Mouse (Mus musculus) gastrocnemius, postnatal 25 days (tissue): ENCODE data around the gene 4833439L19Rik. TPM values are rescaled to one million over a fixed set of nuclear protein-coding genes. Genes with fewer than 3 reads are reported as not detected.
"Not testable (repeated sequence)": the region's sequence is repeated elsewhere in the genome, so short reads cannot be mapped to it uniquely, and the experiment has no call there.

Source experiments
- DNase-seq: peaks from one replicate; pipeline ENCODE4 v3.0.0; 2022
- long read RNA-seq, 2 experiments: library from polyadenylated mRNA; stranded (forward); transcript quantifications; one replicate each; pipeline ENCODE4 v2.0.0; 2021
- total RNA-seq, 2 experiments: library from RNA; stranded (reverse); gene quantifications; 1 replicate in 1 of 2; 2 replicates in 1 of 2; pipeline ENCODE4 v1.2.3; 2021

4833439L19Rik gene
- total RNA-seq, result 100 to 1,000 TPM; 145 to 160 TPM
- long read RNA-seq, experiment 1, transcript 4833439L19Rik-201 (9 exons, 2,727 nt), result minor isoform, 9 of 266 reads
- long read RNA-seq, experiment 1, transcript 4833439L19Rik-209 (5 exons, 946 nt), result major isoform, 23 of 266 reads
- long read RNA-seq, experiment 1, transcript 4833439L19Rik-208 (8 exons, 2,502 nt), result minor isoform, 6 of 266 reads
- long read RNA-seq, experiment 1, partial matches to known transcripts, result 36 of 266 reads
- long read RNA-seq, experiment 1, other reads (novel, unspliced or antisense), result 192 of 266 reads
- long read RNA-seq, experiment 2, transcript 4833439L19Rik-208 (8 exons, 2,502 nt), result minor isoform, 5 of 369 reads
- long read RNA-seq, experiment 2, transcript 4833439L19Rik-209 (5 exons, 946 nt), result minor isoform, 16 of 369 reads
- long read RNA-seq, experiment 2, transcript 4833439L19Rik-201 (9 exons, 2,727 nt), result major isoform, 41 of 369 reads
- long read RNA-seq, experiment 2, partial matches to known transcripts, result 57 of 369 reads
- long read RNA-seq, experiment 2, other reads (novel, unspliced or antisense), result 250 of 369 reads

DNA sequence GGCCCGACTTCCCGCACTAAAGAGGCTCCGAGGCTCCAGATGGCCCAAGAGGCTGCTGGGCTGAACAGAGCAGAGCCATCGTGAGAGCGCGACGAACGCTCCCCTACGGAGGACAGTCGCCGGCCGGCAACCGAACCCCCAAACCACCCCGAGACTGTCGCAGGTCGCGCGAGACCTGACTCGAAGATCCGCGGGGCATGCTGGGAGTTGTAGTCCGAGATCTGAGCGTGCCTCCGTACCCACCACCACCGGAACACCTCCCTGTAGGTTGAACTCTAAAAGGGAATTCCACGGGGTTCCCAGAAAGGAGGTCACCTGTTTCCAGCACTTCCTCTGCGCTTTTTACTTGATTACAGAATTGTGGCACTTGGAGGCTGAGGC lies at the start of gene 4833439L19Rik:
Gene 4833439L19Rik (minus strand): TSS at position 235 of the 381 bp plus-strand sequence.
- peak; percentile 90 for DNase-seq

DNA sequence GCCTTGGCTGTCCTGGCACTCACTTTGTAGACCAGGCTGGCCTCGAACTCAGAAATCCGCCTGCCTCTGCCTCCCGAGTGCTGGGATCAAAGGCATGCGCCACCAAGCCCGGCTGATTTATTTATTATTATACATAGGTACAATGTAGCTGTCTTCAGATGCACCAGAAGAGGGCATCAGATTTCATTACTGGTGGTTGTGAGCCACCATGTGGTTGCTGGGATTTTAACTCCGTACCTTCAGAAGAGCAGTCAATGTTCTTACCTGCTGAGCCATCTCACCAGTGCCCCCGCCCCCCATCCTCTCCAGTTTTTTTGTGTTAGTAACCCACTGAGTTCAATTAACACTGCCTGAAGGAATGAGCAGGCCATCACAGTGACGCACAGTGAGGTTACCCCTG lies 47.9 kb upstream of the 4833439L19Rik start:
- DNase-seq, result not testable (repeated sequence)

DNA sequence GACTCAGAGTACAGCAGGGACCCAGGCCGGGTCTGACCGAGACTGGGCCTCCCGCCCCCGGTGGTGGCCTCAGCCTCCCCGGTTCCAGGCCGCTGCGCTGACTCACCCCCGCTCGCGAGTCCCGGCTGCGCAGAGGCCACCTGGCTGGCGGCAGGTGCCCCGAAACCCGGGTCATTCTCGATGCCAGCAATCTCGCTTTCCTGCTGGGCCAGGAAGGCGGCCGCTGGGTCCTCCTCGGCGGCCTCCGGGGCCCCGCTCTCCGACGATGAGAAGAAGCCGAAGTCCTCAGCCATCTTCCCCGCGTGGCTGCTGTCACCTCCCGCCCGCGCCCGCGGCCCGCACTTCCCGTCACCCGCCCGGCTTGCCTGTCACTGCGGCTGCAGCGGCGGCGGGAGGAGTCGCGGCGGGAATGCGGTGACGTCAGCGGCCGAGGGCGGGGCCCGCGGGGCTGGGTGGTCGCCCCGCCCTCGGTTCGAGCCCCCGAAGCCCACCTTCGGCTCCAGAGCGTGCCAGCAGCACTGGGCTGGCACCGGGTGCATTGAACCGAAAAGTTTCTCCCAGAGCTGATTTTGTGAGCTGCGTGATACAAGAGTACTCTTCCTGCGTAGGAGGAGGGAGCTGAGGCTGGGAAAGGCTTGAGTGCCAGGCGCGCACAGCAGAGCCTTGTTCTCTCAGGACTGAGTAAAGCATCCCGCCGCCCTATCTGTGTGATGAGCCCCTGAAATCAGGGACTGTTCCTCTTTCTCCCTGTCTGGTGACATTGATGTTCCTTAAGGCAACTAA lies 45.9 kb upstream of the 4833439L19Rik start, which contains the start of gene Cltb:
Gene Cltb (minus strand): TSS at position 373 of the 783 bp plus-strand sequence.
- DNase-seq, result peak; percentile 85

DNA sequence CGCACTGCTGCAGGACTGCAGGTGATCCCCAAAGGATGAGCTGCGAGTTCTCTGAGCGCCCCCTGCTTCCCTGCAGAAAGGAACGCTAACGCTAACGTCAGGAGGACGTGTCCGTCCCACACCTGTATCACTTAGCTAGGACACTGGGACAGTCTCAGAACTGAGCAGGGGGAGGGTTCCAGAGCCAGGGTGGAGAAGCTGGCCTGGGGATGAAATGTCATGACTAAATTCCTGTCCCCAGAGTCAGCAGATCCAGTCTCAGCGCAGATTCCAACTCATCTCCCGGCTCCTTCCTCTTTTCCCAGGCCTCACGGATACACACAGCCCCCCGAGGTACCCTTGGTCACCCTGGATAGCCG lies 45.4 kb upstream of the 4833439L19Rik start:
- peak; percentile 31 for DNase-seq

DNA sequence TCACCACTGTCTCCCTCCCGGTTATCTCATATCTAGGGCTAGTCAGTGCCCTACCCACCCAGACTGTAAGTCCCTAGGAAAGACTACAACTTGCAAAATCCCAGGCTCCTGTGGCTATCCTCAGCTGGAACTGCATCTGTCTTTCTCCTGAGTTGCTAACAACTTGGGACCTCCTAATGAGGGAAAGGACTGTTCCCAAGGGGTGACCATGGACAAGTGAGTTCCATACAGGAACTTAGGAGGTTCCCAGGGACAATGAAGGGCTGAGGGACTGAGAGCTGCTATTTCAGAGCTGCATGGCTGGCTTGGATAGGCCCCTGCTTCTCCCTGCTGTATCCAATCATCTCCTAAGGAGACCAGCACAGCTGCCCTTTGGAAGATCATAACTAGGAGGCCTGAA lies 44.1 kb upstream of the 4833439L19Rik start:
- DNase-seq, result no peak

DNA sequence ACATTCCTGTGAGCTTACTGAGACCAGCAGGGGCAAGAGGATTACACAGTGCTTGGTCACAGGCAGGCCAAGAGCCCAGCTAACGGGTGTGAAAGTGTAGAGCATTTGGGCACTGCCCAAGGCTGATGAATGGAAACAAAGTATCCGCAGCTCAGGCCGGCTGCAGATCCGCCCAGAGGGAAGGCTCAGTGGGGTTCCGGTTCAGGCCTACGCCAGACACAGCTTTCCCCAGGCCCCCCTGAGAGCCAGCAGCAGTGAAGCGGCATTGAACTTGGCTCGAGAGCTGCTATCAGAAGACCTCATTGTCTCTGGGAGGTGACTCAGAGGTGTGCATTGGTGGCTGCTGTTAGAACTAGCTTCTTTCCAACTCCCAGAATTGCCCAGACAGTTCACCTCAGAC lies 43.4 kb upstream of the 4833439L19Rik start:
- peak; percentile 61 for DNase-seq

DNA sequence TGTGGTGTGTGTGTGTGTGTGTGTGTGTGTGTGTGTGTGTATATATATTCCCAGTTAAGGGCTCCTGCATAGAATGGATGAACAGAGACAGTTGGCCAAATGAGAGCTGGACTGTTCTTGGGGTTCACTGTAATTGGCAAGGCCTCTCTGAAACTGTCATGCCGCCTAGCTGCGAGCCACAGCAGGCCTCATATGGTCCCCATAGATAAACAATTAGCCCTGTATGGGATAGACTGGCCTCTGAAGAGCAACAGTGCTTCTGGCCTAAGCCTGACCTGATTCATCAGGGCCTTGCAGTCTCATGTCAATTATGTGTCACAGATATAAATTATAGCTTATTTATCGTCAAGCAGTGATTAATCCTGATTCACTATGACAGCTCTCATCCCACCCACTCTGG lies 42.8 kb upstream of the 4833439L19Rik start:
- no peak for DNase-seq

DNA sequence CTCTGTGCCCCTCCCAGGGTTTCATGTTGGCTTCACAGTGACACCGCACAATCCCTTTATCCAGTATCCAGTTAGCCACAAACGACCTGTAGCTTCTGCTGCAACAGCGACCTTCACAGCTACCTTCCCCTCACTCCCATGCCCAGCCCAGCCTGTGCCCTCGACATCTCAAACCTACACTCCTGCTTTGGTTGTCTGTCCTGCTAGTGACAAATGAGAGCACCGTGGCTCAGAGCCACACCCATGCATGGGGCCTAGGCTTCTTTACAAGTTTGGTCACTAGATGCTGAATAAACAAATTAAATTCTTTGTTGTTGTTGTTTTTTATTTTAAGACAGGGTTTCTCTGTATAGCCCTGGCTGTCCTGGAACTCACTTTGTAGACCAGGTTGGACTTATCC lies 42.0 kb upstream of the 4833439L19Rik start:
- DNase-seq, result no peak

DNA sequence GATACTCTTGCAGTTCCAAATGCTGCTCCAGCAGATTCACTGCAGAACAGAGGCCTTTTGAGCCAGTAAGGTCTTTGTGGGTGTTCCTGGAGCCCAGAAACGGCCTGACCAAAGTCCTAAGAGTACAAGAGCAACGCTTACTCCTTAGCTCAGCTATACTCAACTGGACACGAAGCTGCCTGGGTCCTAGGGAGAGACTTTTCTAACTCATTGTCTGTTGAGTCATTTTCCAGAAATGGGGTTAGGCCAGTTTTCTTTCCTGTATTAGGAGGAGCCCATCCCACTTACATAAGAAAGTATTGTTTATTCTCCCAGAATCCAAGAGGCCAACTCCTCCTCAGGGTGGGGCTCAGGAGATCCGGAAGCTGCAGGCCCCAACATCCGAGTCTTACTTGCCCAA lies 40.2 kb upstream of the 4833439L19Rik start:
- DNase-seq, result no peak

DNA sequence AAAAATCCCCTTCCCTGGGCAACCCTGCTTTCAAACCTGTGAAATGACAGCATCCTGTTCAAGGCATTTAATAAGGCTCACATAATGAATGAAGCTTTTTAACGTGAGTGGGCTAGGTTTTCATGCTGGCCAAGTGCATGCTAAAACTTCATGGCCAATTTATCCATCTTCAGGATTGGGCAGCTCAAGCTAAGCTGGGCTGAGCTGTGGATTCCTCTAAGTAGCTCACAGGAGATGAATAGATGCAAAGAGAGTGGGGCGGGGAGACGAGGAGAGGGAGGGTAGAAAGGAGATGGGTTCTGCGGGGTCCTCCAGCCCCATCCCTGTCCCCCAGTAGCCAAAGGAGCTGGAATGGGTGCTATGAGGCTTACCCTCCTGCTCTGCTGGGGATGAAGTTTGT lies 39.0 kb upstream of the 4833439L19Rik start:
- no peak for DNase-seq

DNA sequence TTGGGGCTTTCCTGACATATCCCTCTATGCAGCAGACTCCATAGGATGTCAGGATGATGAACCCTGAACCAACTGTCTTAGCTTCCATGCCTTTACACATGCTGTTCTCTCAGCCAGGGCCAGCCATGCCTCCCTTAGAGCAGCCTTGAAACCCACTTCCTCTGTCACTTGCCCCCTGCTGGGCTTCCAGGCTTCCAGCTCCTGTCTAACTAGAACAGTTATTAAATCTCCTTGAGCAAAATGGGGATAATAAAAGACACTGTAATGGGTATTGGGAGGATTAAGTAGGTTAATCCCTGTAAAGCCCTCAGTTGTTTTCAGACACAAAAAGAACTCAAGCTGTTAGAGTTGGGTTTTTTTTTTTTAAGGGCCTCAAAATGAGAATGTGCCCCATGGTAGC lies 38.3 kb upstream of the 4833439L19Rik start:
- DNase-seq, result no peak

DNA sequence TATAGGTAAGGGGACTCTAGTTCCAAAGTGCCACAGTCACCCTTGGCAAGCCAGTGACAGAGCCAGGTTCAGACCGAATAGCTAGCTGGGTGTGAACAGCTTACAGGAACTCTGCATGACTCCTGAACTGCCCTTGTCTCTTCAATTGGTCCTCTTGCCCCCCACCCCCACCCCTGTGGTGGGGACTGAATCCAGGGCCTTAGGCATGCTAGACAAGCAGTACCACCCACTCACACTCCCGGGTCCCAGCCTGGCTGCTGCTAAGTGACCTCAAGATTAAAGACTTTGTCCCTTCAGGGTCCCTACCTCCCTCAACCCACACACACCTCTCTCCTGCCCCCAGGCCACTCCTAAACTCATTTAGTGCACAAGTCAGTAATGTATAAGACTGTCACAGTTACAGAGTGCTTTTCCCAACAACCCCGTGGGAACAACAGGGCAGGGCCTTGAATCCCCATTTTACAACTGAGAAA lies 37.4 kb upstream of the 4833439L19Rik start:
- no peak for DNase-seq

DNA sequence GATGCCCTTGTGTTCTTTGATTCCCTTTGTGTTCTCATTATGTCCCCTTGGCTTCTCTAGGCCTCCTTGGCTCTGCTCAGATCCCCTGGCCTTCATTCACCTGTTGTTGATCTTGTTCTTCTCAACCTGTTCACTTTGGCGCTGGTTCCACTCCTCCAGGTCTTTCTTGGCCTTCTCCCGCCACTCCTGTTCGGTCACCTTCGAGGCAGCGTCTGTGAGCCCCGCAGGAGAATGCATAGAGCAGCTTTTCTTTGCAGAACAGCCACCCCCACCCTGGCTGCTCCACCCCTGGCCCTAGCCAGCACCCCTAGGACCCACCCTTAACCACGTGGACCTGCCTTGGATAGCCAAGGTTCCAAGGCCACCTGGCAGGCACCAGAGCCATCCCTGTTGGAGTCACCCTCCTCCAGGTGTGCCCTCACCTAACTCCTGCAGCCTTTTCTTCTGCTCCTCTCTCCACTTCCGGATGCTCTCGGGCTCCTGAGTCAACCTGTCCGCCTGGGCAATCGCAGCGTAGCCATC lies 33.4 kb upstream of the 4833439L19Rik start:
- no peak for DNase-seq

DNA sequence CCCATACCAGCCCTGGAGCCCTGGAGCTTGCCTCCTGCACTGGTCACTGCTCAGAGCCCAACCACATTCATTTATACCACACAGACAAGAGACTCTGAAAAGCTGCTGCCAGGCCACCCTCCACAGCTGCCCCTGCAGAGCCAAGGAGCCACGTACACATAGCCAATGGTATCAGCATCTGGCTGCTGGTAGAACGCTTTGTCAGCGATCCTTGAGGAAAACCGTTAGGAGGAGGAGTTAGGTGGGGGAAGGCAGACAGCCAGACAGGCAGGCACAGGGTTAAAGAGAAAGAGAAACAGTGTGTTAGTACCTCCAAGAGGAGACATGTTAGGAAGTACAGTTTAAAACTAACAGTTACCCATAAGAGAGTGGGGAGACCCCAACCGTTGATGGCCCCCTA lies 31.6 kb upstream of the 4833439L19Rik start:
- DNase-seq, result no peak

DNA sequence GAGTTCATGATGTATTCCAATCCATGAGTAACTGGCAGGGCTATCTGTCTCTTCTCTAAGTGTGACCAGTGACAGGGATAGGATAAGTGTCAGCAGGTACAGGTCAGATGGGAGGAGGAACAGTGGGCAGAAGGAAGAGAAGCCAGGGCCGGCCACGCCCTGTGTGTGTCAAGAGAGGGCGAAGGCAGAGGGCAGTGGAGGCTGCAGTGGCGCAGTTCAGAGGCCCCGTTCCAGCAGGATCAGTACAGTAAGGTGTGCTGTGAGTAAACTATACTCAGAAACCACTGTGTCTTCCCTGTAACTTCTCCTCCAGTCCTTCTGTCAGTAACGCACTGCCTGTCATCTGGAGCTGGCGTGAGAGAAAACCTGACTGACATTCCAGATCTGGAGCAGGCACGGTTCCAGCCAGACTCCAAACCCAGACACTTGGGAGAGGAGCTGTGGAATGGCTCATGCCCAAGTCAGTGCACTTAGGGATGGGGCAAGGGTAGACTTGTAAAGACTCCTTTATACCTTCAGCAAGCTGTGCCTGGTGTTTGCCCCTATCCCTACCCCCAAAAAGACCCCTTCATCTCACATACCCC lies 31.0 kb upstream of the 4833439L19Rik start:
- no peak for DNase-seq

DNA sequence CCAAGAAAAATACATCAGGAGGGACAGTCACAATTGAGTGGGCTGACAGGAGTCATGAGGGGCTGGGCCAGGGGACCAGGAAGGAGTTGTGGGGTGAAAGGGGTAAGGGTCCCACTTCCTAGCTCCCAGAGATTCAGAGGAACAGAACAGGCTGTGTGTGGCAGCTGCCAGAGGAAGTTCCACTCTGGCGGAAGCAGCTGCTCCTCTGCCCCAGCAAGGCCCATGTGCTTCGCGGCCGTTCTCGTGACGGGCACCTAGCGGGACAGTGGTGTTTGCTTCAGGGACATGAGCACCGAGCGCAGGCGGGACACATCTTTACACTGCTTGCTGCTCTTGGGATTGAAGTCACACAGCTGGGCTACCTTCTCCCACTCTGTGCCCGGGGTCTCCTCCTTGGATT lies 28.4 kb upstream of the 4833439L19Rik start:
- no peak for DNase-seq

DNA sequence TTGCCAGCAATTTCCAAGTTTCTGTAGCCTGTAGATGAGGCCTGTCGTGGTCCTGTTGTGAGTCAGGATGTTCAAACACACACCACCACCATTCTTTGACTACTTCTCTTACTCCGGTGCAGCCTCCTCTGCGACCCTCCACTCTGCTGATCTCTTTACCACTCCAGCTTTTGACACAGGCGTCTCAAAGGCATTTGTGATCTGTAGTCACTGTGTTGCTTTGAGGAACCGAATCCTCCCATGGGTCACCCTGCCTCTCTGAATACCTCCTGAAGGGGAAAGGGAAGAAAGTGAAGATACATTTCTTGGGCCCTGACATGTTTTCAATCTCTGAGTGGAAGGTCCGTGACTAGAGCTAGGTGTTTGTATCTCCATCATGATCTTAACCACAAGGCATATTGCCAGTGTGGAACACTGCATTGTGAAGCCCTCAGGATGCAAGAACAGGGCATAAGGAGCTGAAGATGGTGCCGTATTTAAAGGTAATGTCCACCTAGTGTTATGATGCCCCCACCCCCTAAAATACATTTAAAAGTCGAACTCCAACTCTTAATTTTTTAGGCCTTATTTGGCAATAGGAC lies 26.6 kb upstream of the 4833439L19Rik start:
- no peak for DNase-seq

DNA sequence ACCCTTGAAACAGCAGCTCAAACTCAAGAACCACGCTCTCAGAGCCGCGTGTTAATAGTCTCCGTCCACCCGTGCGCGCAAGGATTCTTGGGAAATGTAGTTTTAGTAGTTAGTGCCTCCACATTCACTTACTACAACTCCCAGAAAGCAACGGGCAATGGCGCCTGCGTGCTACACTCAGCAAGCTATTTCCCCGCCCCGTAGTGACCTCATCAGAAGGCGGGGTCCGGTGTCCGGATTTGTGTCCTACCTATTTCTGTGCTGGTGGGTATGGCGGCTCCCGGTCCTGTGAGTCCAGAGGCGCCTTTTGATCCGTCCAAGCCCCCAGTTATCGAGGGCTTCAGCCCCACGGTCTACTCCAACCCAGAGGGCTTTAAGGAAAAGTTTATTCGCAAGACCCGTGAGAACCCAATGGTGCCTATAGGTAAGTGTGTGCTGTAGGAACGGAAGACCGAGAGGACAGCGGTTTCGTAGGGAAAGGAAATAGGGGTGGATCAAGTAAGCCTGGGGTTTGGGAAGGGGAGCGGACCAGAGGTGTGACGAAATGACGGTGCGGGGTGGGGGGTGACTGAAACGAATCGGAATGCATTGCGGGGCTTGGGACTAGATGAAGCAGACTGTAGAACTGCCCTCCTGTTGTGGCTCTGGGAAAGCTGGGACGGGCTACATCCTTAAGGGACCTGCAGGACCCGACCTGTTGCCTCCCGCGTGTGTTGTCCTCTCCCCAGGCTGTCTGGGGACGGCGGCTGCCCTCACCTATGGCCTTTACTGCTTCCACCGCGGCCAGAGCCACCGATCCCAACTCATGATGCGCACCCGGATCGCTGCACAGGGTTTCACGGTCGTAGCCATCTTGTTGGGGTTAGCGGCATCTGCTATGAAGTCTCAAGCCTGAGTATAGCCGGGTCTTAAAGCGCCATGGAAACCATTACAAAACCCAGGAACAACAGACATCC lies 25.0 kb upstream of the 4833439L19Rik start, which contains the start of the genes Nop16 and Higd2a:
Gene Nop16 (minus strand): TSS at position 95 of the 956 bp plus-strand sequence.
Gene Higd2a (plus strand): TSS at position 212 of the 956 bp plus-strand sequence.
- DNase-seq, result peak; percentile 95

DNA sequence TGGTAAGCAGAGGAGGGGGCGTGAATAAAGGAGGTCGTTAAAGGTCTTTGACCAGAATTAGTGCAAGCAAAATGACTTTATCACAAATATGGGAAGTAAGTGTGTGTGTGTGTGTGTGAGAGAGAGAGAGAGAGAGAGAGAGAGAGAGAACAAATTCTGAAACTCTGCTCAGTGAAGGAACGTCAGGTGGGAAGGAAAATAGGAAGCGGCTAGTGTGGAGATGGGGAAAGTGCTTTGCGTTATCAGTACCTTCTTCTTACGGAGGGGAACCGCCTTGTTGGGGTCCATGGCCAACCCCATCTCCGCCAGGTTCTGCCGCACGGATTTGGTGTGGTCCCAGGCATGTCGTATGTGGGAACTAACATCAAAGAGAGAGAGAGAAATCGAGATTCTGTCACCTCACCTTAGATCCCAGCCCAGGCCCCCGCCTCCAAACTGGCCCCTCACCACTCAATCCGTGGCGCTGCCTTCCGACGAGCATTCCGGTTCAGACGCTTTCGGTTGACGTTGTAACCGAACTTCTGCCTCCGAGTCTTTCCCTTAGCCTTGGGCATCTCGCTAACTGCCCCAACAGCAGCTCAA lies 24.3 kb upstream of the 4833439L19Rik start:
- no peak for DNase-seq

DNA sequence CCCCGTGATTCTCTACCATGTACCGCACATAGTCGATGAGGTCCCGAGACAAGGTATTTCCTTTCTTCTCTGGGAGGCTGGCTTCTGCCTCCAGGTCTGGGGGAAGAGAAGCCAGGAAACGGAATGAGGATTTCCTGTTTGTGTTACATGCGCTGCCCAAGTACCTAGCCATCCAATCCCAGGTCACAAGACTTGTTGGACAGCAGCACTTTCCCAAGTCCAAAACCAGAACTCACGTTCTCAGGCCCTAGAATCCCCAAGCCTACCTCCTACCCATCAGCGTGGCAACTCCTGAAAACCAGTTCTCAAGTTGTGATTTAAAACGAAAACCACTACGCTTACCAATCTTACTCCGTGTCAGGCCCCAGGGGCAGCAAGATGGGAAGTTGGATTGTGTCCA lies 20.6 kb upstream of the 4833439L19Rik start:
- no peak for DNase-seq
